Mouse (Mus musculus): ENCODE measurements around the gene Luzp2. TPM values are rescaled to one million over a fixed set of nuclear protein-coding genes. Genes with fewer than 3 reads are reported as not detected.

Gene Luzp2
- 0.73 and 1.7 TPM in 2 replicates for polyA plus RNA-seq (2014; fragmentation: Nextera tagmentation; extraction: Ambion mirVana)

GRCm38 (mm10) chr7:54835372-54835851, at the start of gene Luzp2:
Gene Luzp2 (plus strand): TSS chr7:54835498.
- peak; percentile 61 for ATAC-seq (replicated peaks; ENCODE audit: insufficient number of reproducible peaks, low FRiP score, low TSS enrichment)
- Histone ChIP-seq H3K27ac (ENCODE audit: low read depth, low read length) (no peak within 1 kb of the TSS), H3K9me3 (replicated peaks; ENCODE audit: control insufficient read depth, low read length) (no peaks in the 10 kb centered on the region), H3K9ac (ENCODE audit: low read depth, low read length) (peak within 1 kb of the TSS; percentile 47; the same call in 1 of the 2 replicates), H3K4me2 (peak within 1 kb of the TSS; percentile 84), H3K4me3 (ENCODE audit: low read depth, low read length) (peak within 1 kb of the TSS; percentile 47), H3K4me1 (ENCODE audit: control insufficient read depth, insufficient read depth, low read length) (no peaks in the 10 kb centered on the region), H3K27me3 (ENCODE audit: control insufficient read depth, insufficient read depth, low read length) (no peaks in the 10 kb centered on the region), H3K36me3 (ENCODE audit: control insufficient read depth, insufficient read depth, low read length) (no peaks in the 10 kb centered on the region)
- WGBS (ENCODE audit: insufficient replicate concordance), result under 1% methylated on average over 20 of the region's 22 CpGs

- no peaks in the 10 kb centered on the region for H3K4me1 ChIP-seq (ENCODE audit: control insufficient read depth, insufficient read depth, low read length)
- no peak overlapping the region for H3K27ac ChIP-seq (ENCODE audit: low read depth, low read length)
These were observed 47.8 kb upstream of the Luzp2 start for GRCm38 (mm10) chr7:54787456-54787855.

GRCm38 (mm10) chr7:54818606-54819005, 16.7 kb upstream of the Luzp2 start:
- no peaks in the 10 kb centered on the region for H3K27me3 ChIP-seq (ENCODE audit: control insufficient read depth, insufficient read depth, low read length)
- no peaks in the 10 kb centered on the region for H3K9me3 ChIP-seq (replicated peaks; ENCODE audit: control insufficient read depth, low read length)
- H3K36me3 ChIP-seq (ENCODE audit: control insufficient read depth, insufficient read depth, low read length), result no peaks in the 10 kb centered on the region
- no peak overlapping the region for H3K27ac ChIP-seq (ENCODE audit: low read depth, low read length)
- H3K4me1 ChIP-seq (ENCODE audit: control insufficient read depth, insufficient read depth, low read length), result no peaks in the 10 kb centered on the region
- no peak overlapping the region for H3K4me2 ChIP-seq
- no peak overlapping the region for H3K9ac ChIP-seq (ENCODE audit: low read depth, low read length)
- H3K4me3 ChIP-seq (ENCODE audit: low read depth, low read length), result no peak overlapping the region
- ATAC-seq (replicated peaks; ENCODE audit: insufficient number of reproducible peaks, low FRiP score, low TSS enrichment), result no peak

More at GRCm38 (mm10) chr7:54787456-54787855, 47.8 kb upstream of the Luzp2 start:
- Histone ChIP-seq H3K9me3 (replicated peaks; ENCODE audit: control insufficient read depth, low read length) (no peaks in the 10 kb centered on the region), H3K4me3 (ENCODE audit: low read depth, low read length) (no peak overlapping the region), H3K36me3 (ENCODE audit: control insufficient read depth, insufficient read depth, low read length) (no peaks in the 10 kb centered on the region), H3K9ac (ENCODE audit: low read depth, low read length) (no peak overlapping the region), H3K4me2 (no peak overlapping the region), H3K27me3 (ENCODE audit: control insufficient read depth, insufficient read depth, low read length) (no peaks in the 10 kb centered on the region)
- no peak for ATAC-seq (replicated peaks; ENCODE audit: insufficient number of reproducible peaks, low FRiP score, low TSS enrichment)

- H3K4me1 ChIP-seq (ENCODE audit: control insufficient read depth, insufficient read depth, low read length), result no peaks in the 10 kb centered on the region
- WGBS (ENCODE audit: insufficient replicate concordance), result 79% methylated on average over 3 of the region's 3 CpGs
- no peak for ATAC-seq (replicated peaks; ENCODE audit: insufficient number of reproducible peaks, low FRiP score, low TSS enrichment)
- no peaks in the 10 kb centered on the region for H3K27me3 ChIP-seq (ENCODE audit: control insufficient read depth, insufficient read depth, low read length)
- H3K4me2 ChIP-seq, result no peak overlapping the region
- H3K4me3 ChIP-seq (ENCODE audit: low read depth, low read length), result no peak overlapping the region
- H3K27ac ChIP-seq (ENCODE audit: low read depth, low read length), result no peak overlapping the region
- no peaks in the 10 kb centered on the region for H3K36me3 ChIP-seq (ENCODE audit: control insufficient read depth, insufficient read depth, low read length)
- H3K9me3 ChIP-seq (replicated peaks; ENCODE audit: control insufficient read depth, low read length), result no peaks in the 10 kb centered on the region
- H3K9ac ChIP-seq (ENCODE audit: low read depth, low read length), result no peak overlapping the region
These were observed 6.5 kb upstream of the Luzp2 start for GRCm38 (mm10) chr7:54828751-54829150.

- H3K27me3 ChIP-seq (ENCODE audit: control insufficient read depth, insufficient read depth, low read length), result no peaks in the 10 kb centered on the region
- H3K4me2 ChIP-seq, result peak overlapping the region; percentile 84
- no peak for ATAC-seq (replicated peaks; ENCODE audit: insufficient number of reproducible peaks, low FRiP score, low TSS enrichment)
- no peaks in the 10 kb centered on the region for H3K4me1 ChIP-seq (ENCODE audit: control insufficient read depth, insufficient read depth, low read length)
- no peaks in the 10 kb centered on the region for H3K36me3 ChIP-seq (ENCODE audit: control insufficient read depth, insufficient read depth, low read length)
- H3K27ac ChIP-seq (ENCODE audit: low read depth, low read length), result no peak overlapping the region
- peak overlapping the region; percentile 47 for H3K4me3 ChIP-seq (ENCODE audit: low read depth, low read length)
- 5% methylated on average over 13 of the region's 13 CpGs for WGBS (ENCODE audit: insufficient replicate concordance)
- peak overlapping the region; percentile 47; the same call in 1 of the 2 replicates for H3K9ac ChIP-seq (ENCODE audit: low read depth, low read length)
- H3K9me3 ChIP-seq (replicated peaks; ENCODE audit: control insufficient read depth, low read length), result no peaks in the 10 kb centered on the region
These were observed 634 bp downstream of the Luzp2 start for GRCm38 (mm10) chr7:54835911-54836352.

GRCm38 (mm10) chr7:54836437-54836836, 1.1 kb downstream of the Luzp2 start:
- Histone ChIP-seq H3K27ac (ENCODE audit: low read depth, low read length) (no peak overlapping the region), H3K36me3 (ENCODE audit: control insufficient read depth, insufficient read depth, low read length) (no peaks in the 10 kb centered on the region), H3K9me3 (replicated peaks; ENCODE audit: control insufficient read depth, low read length) (no peaks in the 10 kb centered on the region), H3K4me2 (peak overlapping the region; percentile 84), H3K27me3 (ENCODE audit: control insufficient read depth, insufficient read depth, low read length) (no peaks in the 10 kb centered on the region), H3K4me1 (ENCODE audit: control insufficient read depth, insufficient read depth, low read length) (no peaks in the 10 kb centered on the region), H3K9ac (ENCODE audit: low read depth, low read length) (no peak overlapping the region), H3K4me3 (ENCODE audit: low read depth, low read length) (no peak overlapping the region)
- no peak for ATAC-seq (replicated peaks; ENCODE audit: insufficient number of reproducible peaks, low FRiP score, low TSS enrichment)
- WGBS (ENCODE audit: insufficient replicate concordance), result 68% methylated on average over 5 of the region's 5 CpGs

GRCm38 (mm10) chr7:54842807-54843335, 7.6 kb downstream of the Luzp2 start:
- WGBS (ENCODE audit: insufficient replicate concordance), result 71% methylated on average over 4 of the region's 4 CpGs
- Histone ChIP-seq H3K27me3 (ENCODE audit: control insufficient read depth, insufficient read depth, low read length) (no peaks in the 10 kb centered on the region), H3K4me1 (ENCODE audit: control insufficient read depth, insufficient read depth, low read length) (no peaks in the 10 kb centered on the region), H3K36me3 (ENCODE audit: control insufficient read depth, insufficient read depth, low read length) (no peaks in the 10 kb centered on the region), H3K9me3 (replicated peaks; ENCODE audit: control insufficient read depth, low read length) (no peaks in the 10 kb centered on the region), H3K9ac (ENCODE audit: low read depth, low read length) (no peak overlapping the region), H3K4me3 (ENCODE audit: low read depth, low read length) (no peak overlapping the region), H3K4me2 (no peak overlapping the region), H3K27ac (ENCODE audit: low read depth, low read length) (no peak overlapping the region)
- no peak for ATAC-seq (replicated peaks; ENCODE audit: insufficient number of reproducible peaks, low FRiP score, low TSS enrichment)

GRCm38 (mm10) chr7:54845875-54846691, 10.8 kb downstream of the Luzp2 start:
- no peak overlapping the region for H3K4me3 ChIP-seq (ENCODE audit: low read depth, low read length)
- no peak overlapping the region for H3K27ac ChIP-seq (ENCODE audit: low read depth, low read length)
- H3K4me2 ChIP-seq, result no peak overlapping the region
- no peaks in the 10 kb centered on the region for H3K36me3 ChIP-seq (ENCODE audit: control insufficient read depth, insufficient read depth, low read length)
- no peak overlapping the region for H3K9ac ChIP-seq (ENCODE audit: low read depth, low read length)
- H3K27me3 ChIP-seq (ENCODE audit: control insufficient read depth, insufficient read depth, low read length), result no peaks in the 10 kb centered on the region
- no peak for ATAC-seq (replicated peaks; ENCODE audit: insufficient number of reproducible peaks, low FRiP score, low TSS enrichment)
- no peaks in the 10 kb centered on the region for H3K9me3 ChIP-seq (replicated peaks; ENCODE audit: control insufficient read depth, low read length)
- WGBS (ENCODE audit: insufficient replicate concordance), result 85% methylated on average over 8 of the region's 8 CpGs
- H3K4me1 ChIP-seq (ENCODE audit: control insufficient read depth, insufficient read depth, low read length), result no peaks in the 10 kb centered on the region

GRCm38 (mm10) chr7:54846692-54847020, 11.4 kb downstream of the Luzp2 start:
- H3K4me3 ChIP-seq (ENCODE audit: low read depth, low read length), result no peak overlapping the region
- H3K27me3 ChIP-seq (ENCODE audit: control insufficient read depth, insufficient read depth, low read length), result no peaks in the 10 kb centered on the region
- no peaks in the 10 kb centered on the region for H3K9me3 ChIP-seq (replicated peaks; ENCODE audit: control insufficient read depth, low read length)
- 81% methylated on average over 2 of the region's 2 CpGs for WGBS (ENCODE audit: insufficient replicate concordance)
- no peaks in the 10 kb centered on the region for H3K36me3 ChIP-seq (ENCODE audit: control insufficient read depth, insufficient read depth, low read length)
- no peak overlapping the region for H3K9ac ChIP-seq (ENCODE audit: low read depth, low read length)
- no peak overlapping the region for H3K4me2 ChIP-seq
- no peak overlapping the region for H3K27ac ChIP-seq (ENCODE audit: low read depth, low read length)
- ATAC-seq (replicated peaks; ENCODE audit: insufficient number of reproducible peaks, low FRiP score, low TSS enrichment), result no peak
- no peaks in the 10 kb centered on the region for H3K4me1 ChIP-seq (ENCODE audit: control insufficient read depth, insufficient read depth, low read length)

All from heart, embryonic 11.5 days (tissue).